Mouse (Mus musculus) spleen, postnatal 10 days (tissue): ENCODE results near the gene Cd300a.

Source experiments
- DNase-seq, 2 experiments: peaks; one replicate each; pipeline ENCODE4 v3.0.0; 2021 to 2022; ENCODE audit warnings: low spot score in 2 of 2

Gene Cd300a

GRCm38 (mm10) chr11:114866486-114867360 is 23.1 kb upstream of the Cd300a start:
- DNase-seq: no peak

GRCm38 (mm10) chr11:114867361-114868235 is 22.2 kb upstream of the Cd300a start:
- DNase-seq: no peak

- DNase-seq: no peak
Measured at GRCm38 (mm10) chr11:114868280-114868679, 21.6 kb upstream of the Cd300a start.

DNA sequence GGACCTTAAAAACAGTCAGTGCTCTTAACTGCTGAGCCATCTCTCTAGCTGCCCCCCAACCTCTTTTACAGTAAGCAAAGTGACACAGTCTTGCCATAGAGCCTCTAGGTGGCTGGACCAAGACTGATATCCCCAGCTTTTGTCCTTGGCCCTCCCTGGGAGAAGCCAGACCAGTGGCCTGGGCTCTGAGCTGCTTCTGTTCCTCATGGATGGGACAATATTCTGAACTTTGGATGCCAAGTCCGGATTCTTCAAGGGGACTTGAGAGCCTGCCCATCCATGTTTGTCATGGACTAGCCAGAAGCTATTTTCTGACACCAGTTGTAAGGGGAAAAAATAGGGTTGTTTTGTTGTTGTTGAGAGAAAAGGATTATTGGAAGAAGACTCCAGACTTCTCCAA is 20.1 kb upstream of the Cd300a start:
- no peak for DNase-seq

DNA sequence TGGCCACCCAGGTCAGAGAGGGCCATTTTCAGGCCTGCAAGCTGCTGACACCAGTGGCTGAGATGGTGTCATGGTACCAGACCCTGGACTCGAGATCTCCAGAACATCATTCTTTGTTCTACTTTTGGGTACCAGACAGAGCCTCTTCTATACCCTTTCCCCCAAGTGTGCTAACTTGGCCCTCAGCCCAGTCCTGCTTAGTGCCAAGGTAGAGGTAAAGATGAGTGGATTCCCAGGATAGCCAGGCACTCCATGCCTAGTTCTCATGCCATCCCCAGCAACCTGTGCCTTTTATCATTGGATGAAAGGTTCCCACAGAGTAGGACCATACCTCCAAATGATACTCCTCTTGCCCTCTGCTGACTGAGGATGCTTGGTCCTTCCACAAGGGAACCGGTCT is 18.3 kb upstream of the Cd300a start:
- DNase-seq: no peak

- DNase-seq: peak in 1 of 2 experiments; percentile 50
Measured at GRCm38 (mm10) chr11:114873022-114873817, 16.6 kb upstream of the Cd300a start.

GRCm38 (mm10) chr11:114874226-114875145 is 15.4 kb upstream of the Cd300a start:
- DNase-seq: no peak

GRCm38 (mm10) chr11:114875301-114875801 is 14.5 kb upstream of the Cd300a start:
- peak in 1 of 2 experiments; percentile 30 for DNase-seq

DNA sequence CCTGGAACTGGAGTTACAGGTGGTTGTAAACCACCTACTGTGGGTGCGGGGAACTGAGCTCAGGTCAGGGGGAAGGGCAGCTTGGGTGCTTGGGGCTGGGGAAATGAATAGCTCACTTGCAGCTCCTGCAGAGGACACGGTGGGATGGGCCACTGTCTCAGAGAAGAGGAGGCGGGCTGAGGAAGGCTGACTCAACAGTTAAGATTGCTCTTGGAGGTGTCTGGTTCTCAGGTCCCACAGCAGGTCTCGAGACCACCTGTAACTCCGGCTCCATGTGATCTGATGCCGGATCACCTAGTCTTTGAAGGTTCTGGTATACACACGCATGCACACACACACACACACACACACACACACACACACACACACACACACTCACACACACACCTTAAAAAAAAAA is 13.7 kb upstream of the Cd300a start:
- DNase-seq: peak in 1 of 2 experiments; percentile 33

DNA sequence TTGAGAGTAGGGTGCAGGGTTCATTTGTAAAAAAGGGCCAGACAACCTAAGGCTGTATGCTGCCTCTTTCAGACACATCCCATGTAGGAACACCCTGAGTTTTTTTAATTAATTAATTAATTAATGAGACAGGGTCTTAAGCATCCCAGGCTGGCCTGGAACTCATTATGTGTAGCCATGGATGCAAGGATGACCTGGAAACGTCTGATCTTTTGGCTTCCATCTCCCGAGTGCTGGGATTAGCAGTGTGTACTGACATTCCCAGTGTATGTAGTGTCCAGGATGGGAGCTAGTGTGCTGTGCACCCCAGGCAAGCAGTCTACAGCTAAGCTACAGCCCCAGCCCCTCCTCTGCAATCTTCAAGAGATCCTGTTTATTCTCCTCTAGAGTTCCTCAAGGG is 13.2 kb upstream of the Cd300a start:
- DNase-seq: no peak

- DNase-seq: peak in 1 of 2 experiments; percentile 55
Measured at GRCm38 (mm10) chr11:114877145-114877544, 12.7 kb upstream of the Cd300a start.

- DNase-seq: peak in 1 of 2 experiments; percentile 44
Measured at GRCm38 (mm10) chr11:114879666-114880065, 10.2 kb upstream of the Cd300a start.

GRCm38 (mm10) chr11:114880185-114880584 is 9.7 kb upstream of the Cd300a start:
- DNase-seq: peak in 1 of 2 experiments; percentile 20

- DNase-seq: peak; percentile 49 to 70
Measured at GRCm38 (mm10) chr11:114880589-114880988, 9.3 kb upstream of the Cd300a start.

- DNase-seq: peak in 1 of 2 experiments; percentile 16
Measured at GRCm38 (mm10) chr11:114883251-114883789, 6.5 kb upstream of the Cd300a start.

DNA sequence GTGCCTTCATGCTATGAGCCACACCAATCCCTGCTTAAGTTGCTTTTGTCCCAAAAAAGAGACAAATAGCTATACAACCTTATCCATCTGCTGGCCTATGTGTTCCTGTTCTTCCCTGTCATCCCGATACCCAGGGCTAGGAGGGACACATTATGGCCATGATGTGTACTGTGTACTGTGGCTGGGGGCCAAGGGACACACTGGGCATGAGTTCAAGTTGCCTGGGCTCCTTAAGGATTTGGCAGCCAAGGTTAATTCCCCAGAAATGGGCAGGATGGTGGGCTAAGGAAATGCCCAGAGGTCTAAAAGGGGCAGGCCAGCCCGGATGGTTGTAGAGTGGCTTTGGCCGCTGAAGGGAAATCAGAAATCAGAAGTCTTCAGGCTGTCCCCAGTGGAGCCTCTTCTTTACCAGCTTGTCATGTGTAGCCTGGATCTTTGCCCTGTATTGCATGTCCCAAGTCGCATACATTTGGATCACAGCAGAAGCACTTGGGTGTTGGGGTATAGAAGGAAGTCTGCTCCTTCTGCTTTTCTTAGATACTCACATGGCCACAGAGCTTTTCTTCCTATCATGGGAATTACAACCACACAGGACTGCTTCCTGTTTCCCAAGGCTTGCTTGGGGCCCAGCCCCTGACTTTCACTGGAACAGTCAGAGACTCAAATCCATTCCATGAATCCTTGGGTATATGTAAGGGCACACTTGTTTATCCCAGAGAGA is 5.3 kb upstream of the Cd300a start:
- no peak for DNase-seq

DNA sequence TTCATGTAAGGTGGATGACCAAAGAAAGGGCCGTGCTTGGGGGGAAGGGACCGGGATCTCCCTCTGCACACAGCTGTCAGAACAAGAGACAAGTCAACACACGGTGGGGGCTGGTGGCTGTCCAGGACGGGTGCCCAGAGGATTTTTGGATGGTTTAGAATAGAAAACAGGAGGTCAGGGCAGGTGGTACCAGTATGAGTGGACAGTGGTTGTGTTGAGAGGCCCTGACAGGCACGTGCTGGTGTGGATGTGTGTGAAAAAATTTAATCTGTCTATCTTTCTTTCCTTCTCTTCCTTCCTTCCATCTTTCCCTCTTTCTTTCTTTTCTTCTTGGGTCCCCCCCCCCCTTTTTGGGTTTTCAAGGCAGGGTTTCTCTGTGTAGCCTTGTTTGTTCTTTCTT is 701 bp downstream of the Cd300a start:
- no peak for DNase-seq

- no peak for DNase-seq
Measured at GRCm38 (mm10) chr11:114896085-114896484, 6.2 kb downstream of the Cd300a start.

- DNase-seq: no peak
Measured at GRCm38 (mm10) chr11:114898026-114898425, 8.2 kb downstream of the Cd300a start.
